Mouse (Mus musculus) kidney, adult 2 months (tissue): ENCODE results near the gene Hsd11b1. TPM values are rescaled to one million over a fixed set of nuclear protein-coding genes. Genes with fewer than 3 reads are reported as not detected.

ENCODE experiments used
- DNase-seq: peaks from one replicate; pipeline ENCODE4 v3.0.0; 2021
- H3K27ac ChIP-seq: fragments of 200-500 bp; 2 replicates; pipeline ENCODE4 v1.5.1; 2012; ENCODE audit warnings: low read depth, low read length, control low read depth, inconsistent platforms; ENCODE audit not compliant: insufficient read depth
- H3K27me3 ChIP-seq: fragments of 200-500 bp; replicated peaks from 2 replicates; pipeline ENCODE4 v1.6.1; 2012; ENCODE audit warnings: mild to moderate bottlenecking, moderate library complexity, low read length, inconsistent platforms; ENCODE audit not compliant: control insufficient read depth, insufficient read depth
- H3K36me3 ChIP-seq: fragments of 200-500 bp; 2 replicates; pipeline ENCODE4 v1.6.1; 2012; ENCODE audit warnings: mild to moderate bottlenecking, moderate library complexity, low read length, inconsistent platforms; ENCODE audit not compliant: control insufficient read depth, insufficient read depth
- H3K4me1 ChIP-seq: fragments of 200-500 bp; 2 replicates; pipeline ENCODE4 v1.6.1; 2011; ENCODE audit warnings: low read length; ENCODE audit not compliant: control insufficient read depth, insufficient read depth
- H3K4me3 ChIP-seq: fragments of 200-500 bp; 2 replicates; pipeline ENCODE4 v1.5.1; 2011; ENCODE audit warnings: mild to moderate bottlenecking, low read depth, low read length, control low read depth; ENCODE audit not compliant: insufficient read depth
- CTCF ChIP-seq: fragments of 200-500 bp; conservative IDR thresholded peaks from 2 replicates; pipeline ENCODE4 v1.5.1; 2011; ENCODE audit warnings: low read depth, mild to moderate bottlenecking, control low read depth, low read length, moderate library complexity, mixed read lengths; ENCODE audit not compliant: insufficient read depth, insufficient read length
- POLR2A ChIP-seq: fragments of 200-500 bp; IDR thresholded peaks from one replicate; pipeline ENCODE4 v1.6.1; 2011; ENCODE audit warnings: low read depth, low read length, control low read depth
- WGBS: fragments of 180-500 bp; shearing (Covaris S2); methylation state at CpG from one replicate; pipeline ENCODE4 v1.1.7; 2018; 5-methylcytosine and 5-hydroxymethylcytosine counted together
- polyA plus RNA-seq: library from polyadenylated mRNA; depleted of rRNA; stranded (reverse); fragments of >200 nt; gene quantifications from 2 replicates; pipeline ENCODE4 v1.2.3, GENCODE M21; 2012; rRNA removed

Gene Hsd11b1
- 125 and 136 TPM in 2 replicates for polyA plus RNA-seq

GRCm38 (mm10) chr1:193263955-193264598 is at the start of gene Hsd11b1:
TSS of gene Hsd11b1 (minus strand) at chr1:193264075.
- Histone ChIP-seq H3K4me1 (peaks cover 3% of the 10 kb centered on the region; the same call in 1 of the 2 replicates), H3K27ac (peak within 1 kb of the TSS; percentile 63), H3K27me3 (no peaks in the 10 kb centered on the region), H3K36me3 (no peaks in the 10 kb centered on the region), H3K4me3 (peak within 1 kb of the TSS; percentile 5)
- TF ChIP-seq CTCF (no peak), POLR2A (no peak)
- peak; percentile 52 for DNase-seq
- WGBS, result 79% methylated on average over 5 of the region's 5 CpGs

- DNase-seq, result peak; percentile 93
- no peak for TF ChIP-seq POLR2A
- no peak for TF ChIP-seq CTCF
- Histone ChIP-seq H3K27ac (peak overlapping the region; percentile 43), H3K36me3 (no peaks in the 10 kb centered on the region), H3K4me3 (no peak overlapping the region), H3K27me3 (no peaks in the 10 kb centered on the region), H3K4me1 (peaks cover 10% of the 10 kb centered on the region; the same call in 1 of the 2 replicates)
- 17% methylated on average over 1 of the region's 1 CpGs for WGBS
These were observed 47.7 kb upstream of the Hsd11b1 start for GRCm38 (mm10) chr1:193311596-193311995.

- no peak for TF ChIP-seq CTCF
- no peak for TF ChIP-seq POLR2A
- H3K4me1 ChIP-seq, result peaks cover 8% of the 10 kb centered on the region; the same call in 1 of the 2 replicates
- DNase-seq, result peak; percentile 17
- H3K36me3 ChIP-seq, result no peaks in the 10 kb centered on the region
- H3K27me3 ChIP-seq, result no peaks in the 10 kb centered on the region
- 0 out of 2 replicates have a peak overlapping the region, but pooled peaks have one; percentile 11 for H3K27ac ChIP-seq
- 76% methylated on average over 3 of the region's 3 CpGs for WGBS
- H3K4me3 ChIP-seq, result no peak overlapping the region
These were observed 46.7 kb upstream of the Hsd11b1 start for GRCm38 (mm10) chr1:193310519-193311085.

GRCm38 (mm10) chr1:193309785-193310518 is 46.1 kb upstream of the Hsd11b1 start:
- WGBS, result 61% methylated on average over 1 of the region's 1 CpGs
- no peak overlapping the region for H3K27ac ChIP-seq
- DNase-seq, result no peak
- no peaks in the 10 kb centered on the region for H3K36me3 ChIP-seq
- TF ChIP-seq CTCF (no peak), POLR2A (no peak)
- H3K27me3 ChIP-seq, result no peaks in the 10 kb centered on the region
- no peak overlapping the region for H3K4me3 ChIP-seq
- peaks cover 8% of the 10 kb centered on the region; the same call in 1 of the 2 replicates for H3K4me1 ChIP-seq

- WGBS, result 93% methylated on average over 2 of the region's 2 CpGs
- H3K27me3 ChIP-seq, result no peaks in the 10 kb centered on the region
- no peak overlapping the region for H3K27ac ChIP-seq
- TF ChIP-seq POLR2A (no peak), CTCF (no peak)
- H3K4me1 ChIP-seq, result peaks cover 6% of the 10 kb centered on the region; the same call in 1 of the 2 replicates
- no peak for DNase-seq
- no peak overlapping the region for H3K4me3 ChIP-seq
- no peaks in the 10 kb centered on the region for H3K36me3 ChIP-seq
These were observed 43.0 kb upstream of the Hsd11b1 start for GRCm38 (mm10) chr1:193306832-193307231.

- TF ChIP-seq POLR2A (no peak), CTCF (no peak)
- DNase-seq, result no peak
- Histone ChIP-seq H3K4me1 (no peaks in the 10 kb centered on the region), H3K27ac (no peak overlapping the region), H3K27me3 (no peaks in the 10 kb centered on the region), H3K36me3 (no peaks in the 10 kb centered on the region), H3K4me3 (no peak overlapping the region)
- WGBS, result 71% methylated on average over 7 of the region's 7 CpGs
These were observed 41.5 kb upstream of the Hsd11b1 start for GRCm38 (mm10) chr1:193305386-193305785.

- Histone ChIP-seq H3K4me1 (no peaks in the 10 kb centered on the region), H3K27ac (no peak overlapping the region), H3K36me3 (no peaks in the 10 kb centered on the region), H3K4me3 (no peak overlapping the region), H3K27me3 (no peaks in the 10 kb centered on the region)
- no peak for DNase-seq
- TF ChIP-seq CTCF (no peak), POLR2A (no peak)
- 79% methylated on average over 2 of the region's 2 CpGs for WGBS
These were observed 39.2 kb upstream of the Hsd11b1 start for GRCm38 (mm10) chr1:193303096-193303495.
